10 mouse cellular contexts compared by ENCODE assay signal in the genomic region with DNA sequence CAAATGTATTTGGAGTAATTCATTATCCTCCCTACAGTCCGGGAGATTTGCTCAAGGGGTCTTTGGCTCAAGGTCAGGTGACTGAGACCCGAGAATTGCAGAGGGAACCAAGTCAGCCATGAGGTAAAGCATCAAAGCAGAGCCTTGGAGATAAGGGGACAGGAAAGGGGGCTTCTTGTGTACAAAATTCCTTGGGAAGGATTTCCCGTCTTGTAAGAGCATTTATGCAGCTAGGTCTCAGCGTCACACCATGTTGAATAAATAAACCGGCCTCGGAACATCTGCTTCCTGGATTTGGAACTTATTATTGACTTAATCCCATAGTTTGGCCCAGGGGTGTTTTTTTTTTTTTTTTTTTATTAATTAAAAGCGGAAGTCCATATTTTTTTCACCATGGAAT.
DNase-seq lines count a peak whose midpoint lies in the region; ATAC-seq and TF ChIP-seq lines count a peak whose summit lies in the region.
"Had no signal": no experiment of that assay in that cellular context is flagged by ENCODE, and none has a peak within 500 bp of the region (broad histone marks: within the 10 kb centered on the region; RNA-seq: fewer than 3 reads in every experiment).

No protein-coding gene starts in this region.

- H3K9ac ChIP-seq in heart, embryonic 15.5 days, result no peak overlapping the region
- H3K9ac ChIP-seq in neural tube, embryonic 15.5 days (replicated peaks), result no peak overlapping the region

- H3K9me3 ChIP-seq in heart, embryonic 15.5 days (replicated peaks), result no peaks in the 10 kb centered on the region
- H3K9me3 ChIP-seq in neural tube, embryonic 15.5 days (replicated peaks), result no peaks in the 10 kb centered on the region

- H3K4me3 ChIP-seq in kidney, adult 2 months (ENCODE audit: insufficient read depth, low read depth, low read length), result no peak overlapping the region
- no peak overlapping the region for H3K4me3 ChIP-seq in testis, adult 2 months (ENCODE audit: control insufficient read depth, low read depth, low read length)
- no peak overlapping the region for H3K4me3 ChIP-seq in heart, embryonic 15.5 days
- H3K4me3 ChIP-seq in neural tube, embryonic 15.5 days (replicated peaks), result no peak overlapping the region

- H3K4me1 ChIP-seq in kidney, adult 2 months (ENCODE audit: control insufficient read depth, insufficient read depth, low read length), result no peaks in the 10 kb centered on the region
- H3K4me1 ChIP-seq in testis, adult 2 months (ENCODE audit: control insufficient read depth, insufficient read depth, low read length), result peaks cover 7% of the 10 kb centered on the region
- peaks cover 21% of the 10 kb centered on the region for H3K4me1 ChIP-seq in heart, embryonic 15.5 days (replicated peaks)
- H3K4me1 ChIP-seq in neural tube, embryonic 15.5 days, result peaks cover 3% of the 10 kb centered on the region

- no peaks in the 10 kb centered on the region for H3K36me3 ChIP-seq in kidney, adult 2 months (ENCODE audit: control insufficient read depth, insufficient read depth, low read length)
- no peaks in the 10 kb centered on the region for H3K36me3 ChIP-seq in testis, adult 2 months (ENCODE audit: control insufficient read depth, insufficient read depth, low read length)
- H3K36me3 ChIP-seq in heart, embryonic 15.5 days, result no peaks in the 10 kb centered on the region
- H3K36me3 ChIP-seq in neural tube, embryonic 15.5 days, result no peaks in the 10 kb centered on the region
- H3K36me3 ChIP-seq: G1E had no signal

- no peaks in the 10 kb centered on the region for H3K27me3 ChIP-seq in kidney, adult 2 months (replicated peaks; ENCODE audit: control insufficient read depth, insufficient read depth, low read length)
- no peaks in the 10 kb centered on the region for H3K27me3 ChIP-seq in testis, adult 2 months (ENCODE audit: control insufficient read depth, insufficient read depth, low read length)
- no peaks in the 10 kb centered on the region for H3K27me3 ChIP-seq in heart, embryonic 15.5 days
- H3K27me3 ChIP-seq in neural tube, embryonic 15.5 days (replicated peaks), result no peaks in the 10 kb centered on the region

- no peak for TF ChIP-seq CTCF in kidney, adult 2 months (conservative IDR thresholded peaks at IDR 0.05; ENCODE audit: insufficient read depth, insufficient read length, low read depth, low read length)
- no peak for TF ChIP-seq CTCF in testis, adult 2 months (IDR thresholded peaks at IDR 0.05; ENCODE audit: control insufficient read depth, insufficient read depth, insufficient replicate concordance, low read depth, low read length)

- DNase-seq in kidney, adult 2 months, result peak; percentile 34
- no peak for DNase-seq in kidney, adult 11 months
- DNase-seq in testis, postnatal 14 days (ENCODE audit: low spot score), result no peak
- DNase-seq in cerebellum, postnatal 14 days, result no peak
- no peak for DNase-seq in cerebellum, postnatal 25 days
- DNase-seq: cerebellum, adult 8-10 months had no signal

- peak overlapping the region; percentile 76 for H3K27ac ChIP-seq in kidney, adult 2 months (ENCODE audit: insufficient read depth, low read depth, low read length)
- peak overlapping the region; percentile 50; the same call in 1 of the 2 replicates for H3K27ac ChIP-seq in testis, adult 2 months (ENCODE audit: control insufficient read depth, insufficient read depth, low read depth, low read length)
- H3K27ac ChIP-seq in heart, embryonic 15.5 days, result peak overlapping the region; percentile 61; the same call in 1 of the 2 replicates
- peak overlapping the region; percentile 48; the same call in 1 of the 2 replicates for H3K27ac ChIP-seq in neural tube, embryonic 15.5 days (replicated peaks)

- no peak overlapping the region for H3K4me2 ChIP-seq in heart, embryonic 15.5 days
- no peak overlapping the region for H3K4me2 ChIP-seq in neural tube, embryonic 15.5 days

- WGBS in kidney, adult 2 months, result 30% methylated on average over 7 of the region's 7 CpGs
- 38% methylated on average over 7 of the region's 7 CpGs for WGBS in heart, embryonic 15.5 days
- 46% methylated on average over 7 of the region's 7 CpGs for WGBS in neural tube, embryonic 15.5 days

- no peak for ATAC-seq in heart, embryonic 15.5 days (replicated peaks; ENCODE audit: insufficient number of reproducible peaks, insufficient read depth, low FRiP score, low read depth)
- no peak for ATAC-seq in neural tube, embryonic 15.5 days (ENCODE audit: low FRiP score)

- TF ChIP-seq POLR2A in kidney, adult 2 months (IDR thresholded peaks at IDR 0.05; ENCODE audit: low read depth, low read length), result no peak
- TF ChIP-seq POLR2A in testis, adult 2 months (IDR thresholded peaks at IDR 0.05; ENCODE audit: control insufficient read depth, low read depth, low read length), result no peak
